Mouse (Mus musculus): ENCODE measurements around the gene Tnfsf11. TPM values are rescaled to one million over a fixed set of nuclear protein-coding genes. Genes with fewer than 3 reads are reported as not detected.

Gene Tnfsf11
- total and polyA plus RNA-seq, 3 experiments: not detected

- DNase-seq (ENCODE audit: low spot score) (no peak), ATAC-seq (ENCODE audit: extremely low read depth, insufficient number of reproducible peaks, low FRiP score, poor library complexity, severe bottlenecking) (no peak)
- no peak overlapping the region for H3K4me3 ChIP-seq (ENCODE audit: low read depth, low read length)
- no peaks in the 10 kb centered on the region for H3K4me1 ChIP-seq (ENCODE audit: insufficient read depth, low read depth, low read length)
- no peaks in the 10 kb centered on the region for H3K27me3 ChIP-seq (ENCODE audit: insufficient read depth, low read length)
- TF ChIP-seq TAL1 (conservative IDR thresholded peaks at IDR 0.05; ENCODE audit: low read depth, low read length) (no peak), GATA2 (IDR thresholded peaks at IDR 0.05; ENCODE audit: borderline replicate concordance, low read depth, low read length) (no peak), POLR2AphosphoS5 (IDR thresholded peaks at IDR 0.05; ENCODE audit: insufficient replicate concordance, low read depth, low read length) (no peak), GATA1 (IDR thresholded peaks at IDR 0.05; ENCODE audit: borderline replicate concordance, low read length) (no peak), CTCF (IDR thresholded peaks at IDR 0.05; ENCODE audit: low read depth, low read length) (no peak)
- H3K36me3 ChIP-seq (replicated peaks): no peaks in the 10 kb centered on the region
- H3K9me3 ChIP-seq (replicated peaks): peaks cover 31% of the 10 kb centered on the region
Observed at GRCm38 (mm10) chr14:78343007-78343406, 35.2 kb upstream of the Tnfsf11 start.

DNA sequence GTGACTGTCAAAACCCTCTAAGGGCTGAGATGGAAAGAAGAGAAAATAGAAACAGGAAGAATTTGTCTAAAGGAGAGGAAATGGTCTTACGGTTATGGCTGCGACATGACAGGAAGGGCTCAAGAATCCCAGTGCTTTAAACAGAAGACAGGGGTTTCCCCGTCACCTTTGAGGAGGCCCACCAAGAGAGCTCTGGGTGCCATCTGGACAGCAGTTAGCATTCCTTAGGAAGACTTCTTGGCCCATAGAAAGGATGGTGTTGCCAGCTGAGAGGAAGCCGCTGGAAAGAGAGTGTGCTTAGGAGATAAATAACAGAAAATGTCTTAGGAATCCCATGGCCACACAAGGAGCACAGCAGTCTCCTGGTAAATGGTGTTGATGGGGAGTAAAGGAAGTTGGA lies 34.3 kb upstream of the Tnfsf11 start:
- H3K9me3 ChIP-seq (replicated peaks): peaks cover 28% of the 10 kb centered on the region
- no peaks in the 10 kb centered on the region for H3K27me3 ChIP-seq (ENCODE audit: insufficient read depth, low read length)
- TF ChIP-seq TAL1 (conservative IDR thresholded peaks at IDR 0.05; ENCODE audit: low read depth, low read length) (no peak), GATA1 (IDR thresholded peaks at IDR 0.05; ENCODE audit: borderline replicate concordance, low read length) (no peak), GATA2 (IDR thresholded peaks at IDR 0.05; ENCODE audit: borderline replicate concordance, low read depth, low read length) (no peak), CTCF (IDR thresholded peaks at IDR 0.05; ENCODE audit: low read depth, low read length) (no peak), POLR2AphosphoS5 (IDR thresholded peaks at IDR 0.05; ENCODE audit: insufficient replicate concordance, low read depth, low read length) (no peak)
- H3K4me3 ChIP-seq (ENCODE audit: low read depth, low read length): no peak overlapping the region
- no peaks in the 10 kb centered on the region for H3K4me1 ChIP-seq (ENCODE audit: insufficient read depth, low read depth, low read length)
- DNase-seq (ENCODE audit: low spot score) (no peak), ATAC-seq (ENCODE audit: extremely low read depth, insufficient number of reproducible peaks, low FRiP score, poor library complexity, severe bottlenecking) (no peak)
- no peaks in the 10 kb centered on the region for H3K36me3 ChIP-seq (replicated peaks)

- H3K36me3 ChIP-seq (replicated peaks): no peaks in the 10 kb centered on the region
- no peak for TF ChIP-seq POLR2AphosphoS5 (IDR thresholded peaks at IDR 0.05; ENCODE audit: insufficient replicate concordance, low read depth, low read length)
- no peak for TF ChIP-seq GATA2 (IDR thresholded peaks at IDR 0.05; ENCODE audit: borderline replicate concordance, low read depth, low read length)
- no peak for TF ChIP-seq CTCF (IDR thresholded peaks at IDR 0.05; ENCODE audit: low read depth, low read length)
- TF ChIP-seq TAL1 (conservative IDR thresholded peaks at IDR 0.05; ENCODE audit: low read depth, low read length): no peak
- TF ChIP-seq GATA1 (IDR thresholded peaks at IDR 0.05; ENCODE audit: borderline replicate concordance, low read length): no peak
- no peak overlapping the region for H3K4me3 ChIP-seq (ENCODE audit: low read depth, low read length)
- peaks cover 12% of the 10 kb centered on the region for H3K9me3 ChIP-seq (replicated peaks)
- ATAC-seq (ENCODE audit: extremely low read depth, insufficient number of reproducible peaks, low FRiP score, poor library complexity, severe bottlenecking): no peak
- H3K27me3 ChIP-seq (ENCODE audit: insufficient read depth, low read length): no peaks in the 10 kb centered on the region
- no peaks in the 10 kb centered on the region for H3K4me1 ChIP-seq (ENCODE audit: insufficient read depth, low read depth, low read length)
- DNase-seq (ENCODE audit: low spot score): no peak
Observed at GRCm38 (mm10) chr14:78333341-78333740, 25.5 kb upstream of the Tnfsf11 start.

GRCm38 (mm10) chr14:78331368-78331767 lies 23.5 kb upstream of the Tnfsf11 start:
- H3K4me3 ChIP-seq (ENCODE audit: low read depth, low read length): no peak overlapping the region
- no peak for ATAC-seq (ENCODE audit: extremely low read depth, insufficient number of reproducible peaks, low FRiP score, poor library complexity, severe bottlenecking)

GRCm38 (mm10) chr14:78330576-78331300 lies 22.9 kb upstream of the Tnfsf11 start:
- Histone ChIP-seq H3K4me3 (ENCODE audit: low read depth, low read length) (no peak overlapping the region), H3K9me3 (replicated peaks) (peaks cover 16% of the 10 kb centered on the region), H3K4me1 (ENCODE audit: insufficient read depth, low read depth, low read length) (no peaks in the 10 kb centered on the region), H3K27me3 (ENCODE audit: insufficient read depth, low read length) (no peaks in the 10 kb centered on the region), H3K36me3 (replicated peaks) (no peaks in the 10 kb centered on the region)
- no peak for ATAC-seq (ENCODE audit: extremely low read depth, insufficient number of reproducible peaks, low FRiP score, poor library complexity, severe bottlenecking)
- DNase-seq (ENCODE audit: low spot score): no peak
- TF ChIP-seq TAL1 (conservative IDR thresholded peaks at IDR 0.05; ENCODE audit: low read depth, low read length) (no peak), GATA2 (IDR thresholded peaks at IDR 0.05; ENCODE audit: borderline replicate concordance, low read depth, low read length) (no peak), POLR2AphosphoS5 (IDR thresholded peaks at IDR 0.05; ENCODE audit: insufficient replicate concordance, low read depth, low read length) (no peak)

More at GRCm38 (mm10) chr14:78331368-78331767, 23.5 kb upstream of the Tnfsf11 start:
- TF ChIP-seq TAL1 (conservative IDR thresholded peaks at IDR 0.05; ENCODE audit: low read depth, low read length): no peak
- TF ChIP-seq GATA1 (IDR thresholded peaks at IDR 0.05; ENCODE audit: borderline replicate concordance, low read length): no peak
- TF ChIP-seq GATA2 (IDR thresholded peaks at IDR 0.05; ENCODE audit: borderline replicate concordance, low read depth, low read length): no peak
- no peak for TF ChIP-seq POLR2AphosphoS5 (IDR thresholded peaks at IDR 0.05; ENCODE audit: insufficient replicate concordance, low read depth, low read length)
- TF ChIP-seq CTCF (IDR thresholded peaks at IDR 0.05; ENCODE audit: low read depth, low read length): no peak
- no peaks in the 10 kb centered on the region for H3K4me1 ChIP-seq (ENCODE audit: insufficient read depth, low read depth, low read length)
- no peaks in the 10 kb centered on the region for H3K27me3 ChIP-seq (ENCODE audit: insufficient read depth, low read length)
- no peaks in the 10 kb centered on the region for H3K36me3 ChIP-seq (replicated peaks)
- peaks cover 14% of the 10 kb centered on the region for H3K9me3 ChIP-seq (replicated peaks)
- DNase-seq (ENCODE audit: low spot score): no peak

GRCm38 (mm10) chr14:78329765-78330451 lies 22.1 kb upstream of the Tnfsf11 start:
- Histone ChIP-seq H3K9me3 (replicated peaks) (peaks cover 16% of the 10 kb centered on the region), H3K4me1 (ENCODE audit: insufficient read depth, low read depth, low read length) (no peaks in the 10 kb centered on the region), H3K4me3 (ENCODE audit: low read depth, low read length) (no peak overlapping the region), H3K27me3 (ENCODE audit: insufficient read depth, low read length) (no peaks in the 10 kb centered on the region), H3K36me3 (replicated peaks) (no peaks in the 10 kb centered on the region)
- no peak for TF ChIP-seq GATA2 (IDR thresholded peaks at IDR 0.05; ENCODE audit: borderline replicate concordance, low read depth, low read length)
- TF ChIP-seq POLR2AphosphoS5 (IDR thresholded peaks at IDR 0.05; ENCODE audit: insufficient replicate concordance, low read depth, low read length): no peak
- TF ChIP-seq CTCF (IDR thresholded peaks at IDR 0.05; ENCODE audit: low read depth, low read length): no peak
- TF ChIP-seq TAL1 (conservative IDR thresholded peaks at IDR 0.05; ENCODE audit: low read depth, low read length): no peak
- no peak for TF ChIP-seq GATA1 (IDR thresholded peaks at IDR 0.05; ENCODE audit: borderline replicate concordance, low read length)
- ATAC-seq (ENCODE audit: extremely low read depth, insufficient number of reproducible peaks, low FRiP score, poor library complexity, severe bottlenecking) (no peak), DNase-seq (ENCODE audit: low spot score) (no peak)
